Mouse (Mus musculus): ENCODE results near the gene Fam53b. TPM values are rescaled to one million over a fixed set of nuclear protein-coding genes. Genes with fewer than 3 reads are reported as not detected.

Fam53b gene
- polyA plus RNA-seq, 1 experiment from 2014 or later, result 17.2 TPM

DNA sequence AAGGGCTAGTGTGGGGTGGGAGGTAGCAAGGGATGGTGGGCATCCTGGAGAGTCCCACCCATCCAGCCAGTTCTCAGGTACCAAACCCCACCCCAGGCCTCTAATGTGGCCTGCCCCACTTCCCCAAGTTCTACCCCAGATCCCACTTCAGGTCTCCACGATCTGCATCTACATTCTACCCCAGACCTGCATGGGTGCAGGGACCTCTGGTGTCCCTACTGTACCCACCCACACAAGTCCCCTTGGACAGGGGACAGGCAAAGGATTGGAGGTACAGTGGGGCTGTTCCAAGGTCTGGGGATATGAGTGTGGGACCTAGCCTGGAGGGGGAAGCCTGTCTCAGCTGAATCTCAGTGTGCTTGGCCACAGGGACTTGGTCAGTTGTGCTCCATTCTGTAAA is 131.9 kb downstream of the Fam53b start:
- Histone ChIP-seq H3K36me3 (replicated peaks; ENCODE audit: insufficient read depth, low read length) (no peaks in the 10 kb centered on the region), H3K9ac (replicated peaks) (no peak overlapping the region), H3K27ac (ENCODE audit: low read depth) (no peak overlapping the region), H3K9me3 (ENCODE audit: low read length) (no peaks in the 10 kb centered on the region), H3K27me3 (ENCODE audit: insufficient read depth, low read length) (no peaks in the 10 kb centered on the region), H3K4me1 (ENCODE audit: insufficient read depth) (peaks cover 11% of the 10 kb centered on the region), H3K4me3 (ENCODE audit: low read depth, low read length) (no peak overlapping the region), H3K4me2 (ENCODE audit: low read depth, low read length) (no peak overlapping the region)
- TF ChIP-seq CTCF (IDR thresholded peaks at IDR 0.05; ENCODE audit: low read depth) (no peak), EP300 (IDR thresholded peaks at IDR 0.05; ENCODE audit: low read depth) (no peak)
- WGBS (ENCODE audit: insufficient replicate concordance), result 67% methylated on average over 1 of the region's 1 CpGs
- ATAC-seq (no peak), DNase-seq (no peak)

DNA sequence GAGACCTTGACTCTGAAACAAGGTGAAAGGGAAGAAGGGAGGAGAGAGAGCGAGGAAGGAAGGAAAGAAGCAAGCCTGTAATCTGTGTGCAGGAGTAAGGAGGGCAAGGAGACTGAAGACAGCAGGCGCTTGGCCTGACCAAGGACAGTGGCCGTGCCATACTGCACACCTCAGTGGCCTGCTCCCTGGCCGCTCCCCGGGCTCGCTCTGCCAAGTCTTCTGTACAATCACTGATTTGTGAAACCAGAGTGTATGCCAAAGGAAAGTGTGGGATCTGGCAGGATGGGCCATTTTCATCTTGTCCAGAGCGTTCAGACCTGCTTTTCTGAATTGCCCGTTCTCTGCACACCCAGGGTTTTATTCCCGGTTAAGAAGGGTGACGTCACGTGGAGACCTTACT is 132.4 kb downstream of the Fam53b start:
- DNase-seq, result no peak
- 87% methylated on average over 11 of the region's 11 CpGs for WGBS (ENCODE audit: insufficient replicate concordance)
- H3K9ac ChIP-seq (replicated peaks), result no peak overlapping the region

GRCm38 (mm10) chr7:132679549-132679948 is 134.1 kb downstream of the Fam53b start:
- TF ChIP-seq CTCF (IDR thresholded peaks at IDR 0.05; ENCODE audit: low read depth) (no peak), EP300 (IDR thresholded peaks at IDR 0.05; ENCODE audit: low read depth) (no peak)
- 0 out of 2 replicates have a peak, but pooled peaks cover 4% of the 10 kb centered on the region for H3K4me1 ChIP-seq (ENCODE audit: insufficient read depth)
- H3K36me3 ChIP-seq (replicated peaks; ENCODE audit: insufficient read depth, low read length), result no peaks in the 10 kb centered on the region
- H3K27me3 ChIP-seq (ENCODE audit: insufficient read depth, low read length), result no peaks in the 10 kb centered on the region
- ATAC-seq (no peak), DNase-seq (no peak)
- 68% methylated on average over 6 of the region's 6 CpGs for WGBS (ENCODE audit: insufficient replicate concordance)
- H3K4me3 ChIP-seq (ENCODE audit: low read depth, low read length), result no peak overlapping the region
- no peaks in the 10 kb centered on the region for H3K9me3 ChIP-seq (ENCODE audit: low read length)
- no peak overlapping the region for H3K4me2 ChIP-seq (ENCODE audit: low read depth, low read length)
- H3K9ac ChIP-seq (replicated peaks), result no peak overlapping the region
- H3K27ac ChIP-seq (ENCODE audit: low read depth), result no peak overlapping the region

More for the DNA sequence above, 132.4 kb downstream of the Fam53b start:
- H3K4me1 ChIP-seq (ENCODE audit: insufficient read depth), result peaks cover 8% of the 10 kb centered on the region
- no peak overlapping the region for H3K4me3 ChIP-seq (ENCODE audit: low read depth, low read length)
- no peak for ATAC-seq
- H3K36me3 ChIP-seq (replicated peaks; ENCODE audit: insufficient read depth, low read length), result no peaks in the 10 kb centered on the region
- H3K4me2 ChIP-seq (ENCODE audit: low read depth, low read length), result no peak overlapping the region
- H3K27me3 ChIP-seq (ENCODE audit: insufficient read depth, low read length), result no peaks in the 10 kb centered on the region
- H3K27ac ChIP-seq (ENCODE audit: low read depth), result no peak overlapping the region
- TF ChIP-seq EP300 (IDR thresholded peaks at IDR 0.05; ENCODE audit: low read depth) (no peak), CTCF (IDR thresholded peaks at IDR 0.05; ENCODE audit: low read depth) (no peak)
- H3K9me3 ChIP-seq (ENCODE audit: low read length), result no peaks in the 10 kb centered on the region

GRCm38 (mm10) chr7:132679117-132679516 is 134.6 kb downstream of the Fam53b start:
- H3K9me3 ChIP-seq (ENCODE audit: low read length), result no peaks in the 10 kb centered on the region
- 0 out of 2 replicates have a peak, but pooled peaks cover 5% of the 10 kb centered on the region for H3K4me1 ChIP-seq (ENCODE audit: insufficient read depth)
- no peak overlapping the region for H3K4me2 ChIP-seq (ENCODE audit: low read depth, low read length)
- 54% methylated on average over 4 of the region's 4 CpGs for WGBS (ENCODE audit: insufficient replicate concordance)
- H3K9ac ChIP-seq (replicated peaks), result no peak overlapping the region
- DNase-seq, result no peak
- H3K36me3 ChIP-seq (replicated peaks; ENCODE audit: insufficient read depth, low read length), result no peaks in the 10 kb centered on the region
- TF ChIP-seq EP300 (IDR thresholded peaks at IDR 0.05; ENCODE audit: low read depth), result no peak
- TF ChIP-seq CTCF (IDR thresholded peaks at IDR 0.05; ENCODE audit: low read depth), result no peak
- H3K27me3 ChIP-seq (ENCODE audit: insufficient read depth, low read length), result no peaks in the 10 kb centered on the region
- no peak overlapping the region for H3K27ac ChIP-seq (ENCODE audit: low read depth)
- H3K4me3 ChIP-seq (ENCODE audit: low read depth, low read length), result no peak overlapping the region
- ATAC-seq, result no peak

GRCm38 (mm10) chr7:132675922-132676321 is 137.8 kb downstream of the Fam53b start:
- Histone ChIP-seq H3K36me3 (replicated peaks; ENCODE audit: insufficient read depth, low read length) (no peaks in the 10 kb centered on the region), H3K4me2 (ENCODE audit: low read depth, low read length) (no peak overlapping the region), H3K4me3 (ENCODE audit: low read depth, low read length) (no peak overlapping the region), H3K9me3 (ENCODE audit: low read length) (no peaks in the 10 kb centered on the region), H3K27ac (ENCODE audit: low read depth) (no peak overlapping the region), H3K4me1 (ENCODE audit: insufficient read depth) (peaks cover 9% of the 10 kb centered on the region), H3K27me3 (ENCODE audit: insufficient read depth, low read length) (no peaks in the 10 kb centered on the region), H3K9ac (replicated peaks) (no peak overlapping the region)
- no peak for DNase-seq
- no peak for TF ChIP-seq EP300 (IDR thresholded peaks at IDR 0.05; ENCODE audit: low read depth)
- no peak for TF ChIP-seq CTCF (IDR thresholded peaks at IDR 0.05; ENCODE audit: low read depth)
- ATAC-seq, result no peak
- WGBS (ENCODE audit: insufficient replicate concordance), result 74% methylated on average over 2 of the region's 2 CpGs

DNA sequence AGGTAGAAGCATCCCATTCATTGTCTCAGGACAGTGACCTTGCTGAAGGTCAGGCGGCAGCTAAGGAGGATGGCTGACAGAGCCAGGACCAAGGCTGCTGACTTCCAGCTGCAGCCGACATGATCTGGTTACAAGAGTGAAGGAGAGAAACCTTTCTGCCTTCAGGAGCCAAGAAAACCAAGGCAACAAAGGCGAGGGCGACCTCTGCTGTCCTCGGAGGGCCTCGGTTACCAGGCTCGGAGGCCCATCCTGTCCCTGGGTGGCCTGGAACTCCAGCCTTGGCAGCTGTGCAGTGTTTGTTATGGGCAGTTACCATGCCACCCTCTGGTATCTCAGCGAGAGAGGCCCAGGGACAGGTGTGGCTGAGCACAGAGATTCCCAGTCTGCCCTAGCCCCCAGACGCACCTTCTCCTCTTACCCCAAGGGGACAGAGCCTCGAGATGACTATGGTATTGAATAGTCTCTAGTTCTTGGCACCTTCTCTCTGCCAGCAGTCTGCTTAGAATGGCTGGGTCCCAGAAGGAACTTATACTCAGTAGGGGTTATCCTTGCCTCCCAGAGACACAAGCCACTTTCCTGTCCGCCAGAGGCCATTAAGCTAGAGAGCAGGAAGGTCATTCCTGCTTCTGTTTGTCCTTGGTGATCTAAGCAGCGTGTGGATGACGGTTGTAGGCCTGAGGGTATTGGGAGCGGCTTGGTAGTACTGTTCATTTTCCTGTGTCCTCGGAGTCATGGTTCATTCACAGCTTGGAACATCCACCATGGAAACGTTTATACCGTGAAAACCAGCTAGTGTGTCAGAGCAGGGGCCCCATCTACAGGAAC is 139.5 kb downstream of the Fam53b start:
- Histone ChIP-seq H3K4me3 (ENCODE audit: low read depth, low read length) (no peak overlapping the region), H3K4me1 (ENCODE audit: insufficient read depth) (peaks cover 12% of the 10 kb centered on the region), H3K9me3 (ENCODE audit: low read length) (no peaks in the 10 kb centered on the region), H3K9ac (replicated peaks) (no peak overlapping the region), H3K36me3 (replicated peaks; ENCODE audit: insufficient read depth, low read length) (no peaks in the 10 kb centered on the region), H3K27ac (ENCODE audit: low read depth) (no peak overlapping the region; the same call in 1 of the 2 replicates), H3K27me3 (ENCODE audit: insufficient read depth, low read length) (no peaks in the 10 kb centered on the region), H3K4me2 (ENCODE audit: low read depth, low read length) (no peak overlapping the region)
- TF ChIP-seq CTCF (IDR thresholded peaks at IDR 0.05; ENCODE audit: low read depth) (peak; percentile 43), EP300 (IDR thresholded peaks at IDR 0.05; ENCODE audit: low read depth) (no peak)
- WGBS (ENCODE audit: insufficient replicate concordance), result 75% methylated on average over 17 of the region's 17 CpGs
- ATAC-seq (no peak), DNase-seq (no peak)
